Mouse (Mus musculus): ENCODE results near the gene Tiprl. TPM values are rescaled to one million over a fixed set of nuclear protein-coding genes. Genes with fewer than 3 reads are reported as not detected.

Tiprl gene
- polyA plus RNA-seq, 1 experiment from 2014 or later, result 122 TPM

Other genes starting within 250 kb of the Tiprl start
- gene Tbx19, start 76.2 kb downstream of the Tiprl start, polyA plus RNA-seq (2015; fragmentation: Nextera tagmentation; extraction: Ambion mirVana), result not detected in 2 replicates
- 5.7 and 6.3 TPM in 2 replicates for gene Sft2d2, start 42.6 kb downstream of the Tiprl start, polyA plus RNA-seq (2015; fragmentation: Nextera tagmentation; extraction: Ambion mirVana)
- 2.9 TPM in 2 replicates for gene Gpr161, start 58.8 kb upstream of the Tiprl start, polyA plus RNA-seq (2015; fragmentation: Nextera tagmentation; extraction: Ambion mirVana)
- gene Dcaf6, start 223.5 kb upstream of the Tiprl start, polyA plus RNA-seq (2015; fragmentation: Nextera tagmentation; extraction: Ambion mirVana), result 15.6 and 16.3 TPM in 2 replicates
- 178 and 204 TPM in 2 replicates for gene Mpc2, start 223.6 kb upstream of the Tiprl start, polyA plus RNA-seq (2015; fragmentation: Nextera tagmentation; extraction: Ambion mirVana)
- gene Adcy10, start 248.2 kb upstream of the Tiprl start, polyA plus RNA-seq (2015; fragmentation: Nextera tagmentation; extraction: Ambion mirVana), result 0.21 and 0.24 TPM in 2 replicates

Measured in neural tube, embryonic 13.5 days (tissue).